Mouse (Mus musculus): ENCODE data around the gene Nmnat2. TPM values are rescaled to one million over a fixed set of nuclear protein-coding genes. Genes with fewer than 3 reads are reported as not detected.

Gene Nmnat2
- polyA plus RNA-seq, 1 experiment from 2014 or later: 75.4 TPM

- Histone ChIP-seq H3K27ac (ENCODE audit: low read depth, low read length) (no peak overlapping the region), H3K27me3 (replicated peaks; ENCODE audit: control insufficient read depth, insufficient read depth, low read length) (no peaks in the 10 kb centered on the region), H3K9me3 (ENCODE audit: control insufficient read depth, low read length) (no peaks in the 10 kb centered on the region), H3K36me3 (ENCODE audit: control insufficient read depth, insufficient read depth, low read length) (no peaks in the 10 kb centered on the region), H3K4me1 (ENCODE audit: control insufficient read depth, insufficient read depth, low read depth, low read length) (no peaks in the 10 kb centered on the region), H3K4me3 (ENCODE audit: low read length) (no peak overlapping the region), H3K9ac (ENCODE audit: low read depth, low read length) (no peak overlapping the region), H3K4me2 (ENCODE audit: low read length) (no peak overlapping the region)
- 90% methylated on average over 4 of the region's 4 CpGs for WGBS
- ATAC-seq: no peak
Observed at GRCm38 (mm10) chr1:153159137-153159536, 204.3 kb downstream of the Nmnat2 start.

- WGBS: 88% methylated on average over 3 of the region's 3 CpGs
- no peak for ATAC-seq
Observed at GRCm38 (mm10) chr1:153163831-153164230, 209.0 kb downstream of the Nmnat2 start.

GRCm38 (mm10) chr1:153168293-153168692 is 213.5 kb downstream of the Nmnat2 start:
- Histone ChIP-seq H3K9me3 (ENCODE audit: control insufficient read depth, low read length) (no peaks in the 10 kb centered on the region), H3K4me1 (ENCODE audit: control insufficient read depth, insufficient read depth, low read depth, low read length) (no peaks in the 10 kb centered on the region), H3K36me3 (ENCODE audit: control insufficient read depth, insufficient read depth, low read length) (no peaks in the 10 kb centered on the region), H3K4me2 (ENCODE audit: low read length) (no peak overlapping the region), H3K27me3 (replicated peaks; ENCODE audit: control insufficient read depth, insufficient read depth, low read length) (no peaks in the 10 kb centered on the region), H3K4me3 (ENCODE audit: low read length) (no peak overlapping the region), H3K27ac (ENCODE audit: low read depth, low read length) (no peak overlapping the region), H3K9ac (ENCODE audit: low read depth, low read length) (no peak overlapping the region)
- no peak for ATAC-seq
- 70% methylated on average over 5 of the region's 5 CpGs for WGBS

More at GRCm38 (mm10) chr1:153163831-153164230, 209.0 kb downstream of the Nmnat2 start:
- H3K4me2 ChIP-seq (ENCODE audit: low read length): no peak overlapping the region
- no peak overlapping the region for H3K4me3 ChIP-seq (ENCODE audit: low read length)
- no peaks in the 10 kb centered on the region for H3K9me3 ChIP-seq (ENCODE audit: control insufficient read depth, low read length)
- no peaks in the 10 kb centered on the region for H3K27me3 ChIP-seq (replicated peaks; ENCODE audit: control insufficient read depth, insufficient read depth, low read length)
- no peaks in the 10 kb centered on the region for H3K36me3 ChIP-seq (ENCODE audit: control insufficient read depth, insufficient read depth, low read length)
- H3K4me1 ChIP-seq (ENCODE audit: control insufficient read depth, insufficient read depth, low read depth, low read length): no peaks in the 10 kb centered on the region
- no peak overlapping the region for H3K27ac ChIP-seq (ENCODE audit: low read depth, low read length)
- H3K9ac ChIP-seq (ENCODE audit: low read depth, low read length): no peak overlapping the region

Other genes with a start within 250 kb of the Nmnat2 start
- gene Apobec4, start 204.4 kb upstream of the Nmnat2 start, polyA plus RNA-seq (2015; fragmentation: Nextera tagmentation; extraction: Ambion mirVana): 0.13 TPM in 1 of 2 replicates, not detected in the other
- gene Rgl1, start 188.6 kb upstream of the Nmnat2 start, polyA plus RNA-seq (2015; fragmentation: Nextera tagmentation; extraction: Ambion mirVana): 18.4 and 19.4 TPM in 2 replicates
- 300 and 315 TPM in 2 replicates for gene Arpc5, start 188.5 kb upstream of the Nmnat2 start, polyA plus RNA-seq (2015; fragmentation: Nextera tagmentation; extraction: Ambion mirVana)
- 2.7 and 2.9 TPM in 2 replicates for gene Ncf2, start 154.8 kb upstream of the Nmnat2 start, polyA plus RNA-seq (2015; fragmentation: Nextera tagmentation; extraction: Ambion mirVana)
- gene Smg7, start 52.3 kb upstream of the Nmnat2 start, polyA plus RNA-seq (2015; fragmentation: Nextera tagmentation; extraction: Ambion mirVana): 27.3 and 32.6 TPM in 2 replicates
- 2.5 and 2.6 TPM in 2 replicates for gene Lamc2, start 231.5 kb downstream of the Nmnat2 start, polyA plus RNA-seq (2015; fragmentation: Nextera tagmentation; extraction: Ambion mirVana)

Measured in hindbrain, embryonic 16.5 days (tissue).